Mouse (Mus musculus): ENCODE data around the gene Ccdc124. TPM values are rescaled to one million over a fixed set of nuclear protein-coding genes. Genes with fewer than 3 reads are reported as not detected.

Ccdc124 gene
- polyA plus RNA-seq, 1 experiment from 2014 or later: 124 TPM

- 0 out of 2 replicates have a peak, but pooled peaks cover 1% of the 10 kb centered on the region for H3K27me3 ChIP-seq
- WGBS: 52% methylated on average over 6 of the region's 6 CpGs
- no peaks in the 10 kb centered on the region for H3K9me3 ChIP-seq
- no peak overlapping the region for H3K27ac ChIP-seq
- 0 out of 2 replicates have a peak, but pooled peaks cover 5% of the 10 kb centered on the region for H3K36me3 ChIP-seq
- H3K9ac ChIP-seq: no peak overlapping the region
- no peak overlapping the region for H3K4me3 ChIP-seq
- H3K4me1 ChIP-seq: peaks cover 6% of the 10 kb centered on the region
- no peak for ATAC-seq (ENCODE audit: insufficient number of reproducible peaks, insufficient read depth, low FRiP score, low TSS enrichment, low read depth)
- H3K4me2 ChIP-seq: no peak overlapping the region
Observed at GRCm38 (mm10) chr8:70851837-70852236, 21.9 kb downstream of the Ccdc124 start.

- 0 out of 2 replicates have a peak, but pooled peaks cover 3% of the 10 kb centered on the region for H3K27me3 ChIP-seq
- H3K9ac ChIP-seq: no peak overlapping the region
- no peaks in the 10 kb centered on the region; the same call in 1 of the 2 replicates for H3K4me1 ChIP-seq
- ATAC-seq (ENCODE audit: insufficient number of reproducible peaks, insufficient read depth, low FRiP score, low TSS enrichment, low read depth): no peak
- no peak overlapping the region for H3K4me2 ChIP-seq
- H3K4me3 ChIP-seq: no peak overlapping the region
- H3K36me3 ChIP-seq: 0 out of 2 replicates have a peak, but pooled peaks cover 5% of the 10 kb centered on the region
- WGBS: 85% methylated on average over 4 of the region's 4 CpGs
- no peaks in the 10 kb centered on the region for H3K9me3 ChIP-seq
- H3K27ac ChIP-seq: no peak overlapping the region
Observed at GRCm38 (mm10) chr8:70850947-70851346, 22.8 kb downstream of the Ccdc124 start.

GRCm38 (mm10) chr8:70850132-70850845 lies 23.4 kb downstream of the Ccdc124 start:
- Histone ChIP-seq H3K36me3 (0 out of 2 replicates have a peak, but pooled peaks cover 5% of the 10 kb centered on the region), H3K9ac (no peak overlapping the region), H3K27ac (no peak overlapping the region), H3K4me3 (no peak overlapping the region), H3K4me2 (no peak overlapping the region), H3K9me3 (no peaks in the 10 kb centered on the region), H3K27me3 (0 out of 2 replicates have a peak, but pooled peaks cover 3% of the 10 kb centered on the region), H3K4me1 (no peaks in the 10 kb centered on the region; the same call in 1 of the 2 replicates)
- WGBS: 74% methylated on average over 7 of the region's 7 CpGs
- ATAC-seq (ENCODE audit: insufficient number of reproducible peaks, insufficient read depth, low FRiP score, low TSS enrichment, low read depth): no peak

GRCm38 (mm10) chr8:70849333-70849990 lies 24.3 kb downstream of the Ccdc124 start:
- no peaks in the 10 kb centered on the region for H3K9me3 ChIP-seq
- no peaks in the 10 kb centered on the region; the same call in none of the 2 replicates for H3K4me1 ChIP-seq
- H3K4me3 ChIP-seq: no peak overlapping the region
- 76% methylated on average over 3 of the region's 3 CpGs for WGBS
- H3K4me2 ChIP-seq: no peak overlapping the region
- 0 out of 2 replicates have a peak, but pooled peaks cover 3% of the 10 kb centered on the region for H3K27me3 ChIP-seq
- no peak overlapping the region for H3K9ac ChIP-seq
- ATAC-seq (ENCODE audit: insufficient number of reproducible peaks, insufficient read depth, low FRiP score, low TSS enrichment, low read depth): no peak
- no peaks in the 10 kb centered on the region for H3K36me3 ChIP-seq
- H3K27ac ChIP-seq: no peak overlapping the region

GRCm38 (mm10) chr8:70846371-70847154 lies 27.2 kb downstream of the Ccdc124 start:
- WGBS: 56% methylated on average over 15 of the region's 15 CpGs
- Histone ChIP-seq H3K9me3 (no peaks in the 10 kb centered on the region), H3K4me2 (no peak overlapping the region), H3K9ac (0 out of 2 replicates have a peak overlapping the region, but pooled peaks have one; percentile 21), H3K27ac (no peak overlapping the region), H3K27me3 (0 out of 2 replicates have a peak, but pooled peaks cover 3% of the 10 kb centered on the region), H3K4me3 (no peak overlapping the region), H3K36me3 (no peaks in the 10 kb centered on the region), H3K4me1 (no peaks in the 10 kb centered on the region; the same call in 1 of the 2 replicates)
- no peak for ATAC-seq (ENCODE audit: insufficient number of reproducible peaks, insufficient read depth, low FRiP score, low TSS enrichment, low read depth)

GRCm38 (mm10) chr8:70845108-70845507 lies 28.6 kb downstream of the Ccdc124 start:
- H3K9ac ChIP-seq: peak overlapping the region; percentile 54
- H3K36me3 ChIP-seq: no peaks in the 10 kb centered on the region
- peaks cover 7% of the 10 kb centered on the region; the same call in 1 of the 2 replicates for H3K4me1 ChIP-seq
- H3K27me3 ChIP-seq: 0 out of 2 replicates have a peak, but pooled peaks cover 3% of the 10 kb centered on the region
- no peak for ATAC-seq (ENCODE audit: insufficient number of reproducible peaks, insufficient read depth, low FRiP score, low TSS enrichment, low read depth)
- H3K4me3 ChIP-seq: no peak overlapping the region
- no peak overlapping the region for H3K27ac ChIP-seq
- H3K4me2 ChIP-seq: no peak overlapping the region
- 46% methylated on average over 5 of the region's 5 CpGs for WGBS
- no peaks in the 10 kb centered on the region for H3K9me3 ChIP-seq

DNA sequence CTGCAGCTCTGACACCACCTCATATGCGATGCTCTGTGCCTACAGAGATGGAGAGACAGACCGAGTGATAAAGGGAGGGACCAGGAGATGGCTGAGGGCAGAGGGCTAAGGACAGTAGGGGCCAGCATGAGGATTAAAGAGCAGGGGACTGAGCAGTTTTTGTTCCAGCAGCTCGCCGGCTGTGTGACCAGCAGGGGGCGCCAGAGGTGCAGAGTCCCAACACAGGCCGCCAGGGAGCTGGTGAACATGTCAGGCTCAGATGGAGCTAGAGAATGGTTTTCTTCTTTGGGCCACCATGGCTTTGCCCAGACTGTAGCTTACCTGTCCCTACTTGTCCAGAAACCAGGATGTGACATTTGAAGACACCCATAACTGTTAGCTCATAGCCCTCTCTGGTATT lies 29.2 kb downstream of the Ccdc124 start:
- Histone ChIP-seq H3K9me3 (no peaks in the 10 kb centered on the region), H3K9ac (0 out of 2 replicates have a peak overlapping the region, but pooled peaks have one; percentile 33), H3K4me2 (no peak overlapping the region), H3K4me1 (peaks cover 9% of the 10 kb centered on the region; the same call in 1 of the 2 replicates), H3K27ac (no peak overlapping the region), H3K4me3 (no peak overlapping the region), H3K27me3 (0 out of 2 replicates have a peak, but pooled peaks cover 3% of the 10 kb centered on the region), H3K36me3 (no peaks in the 10 kb centered on the region)
- 1% methylated on average over 6 of the region's 6 CpGs for WGBS
- ATAC-seq (ENCODE audit: insufficient number of reproducible peaks, insufficient read depth, low FRiP score, low TSS enrichment, low read depth): no peak

DNA sequence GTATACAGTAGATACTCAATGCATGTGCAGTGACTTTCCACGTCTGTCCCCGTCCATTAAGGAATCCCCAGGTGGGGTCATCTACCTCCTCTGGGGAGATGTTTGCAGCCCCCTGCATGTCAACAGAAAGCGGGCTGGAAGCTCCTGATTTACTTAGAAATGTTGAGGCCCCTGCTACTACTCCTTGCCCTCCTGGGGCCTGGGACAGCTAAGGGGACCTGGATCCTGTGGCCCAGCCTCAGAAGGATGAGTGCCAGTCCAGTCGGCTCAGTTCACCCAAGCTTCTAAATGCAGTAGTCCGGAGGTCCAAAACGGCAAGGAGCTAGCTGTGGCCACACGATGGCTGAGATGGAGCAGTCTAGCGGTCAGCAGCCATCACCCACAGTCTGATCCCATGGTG lies 29.8 kb downstream of the Ccdc124 start:
- Histone ChIP-seq H3K36me3 (no peaks in the 10 kb centered on the region), H3K4me2 (no peak overlapping the region), H3K27me3 (0 out of 2 replicates have a peak, but pooled peaks cover 3% of the 10 kb centered on the region), H3K9ac (no peak overlapping the region), H3K4me3 (no peak overlapping the region), H3K27ac (no peak overlapping the region), H3K9me3 (no peaks in the 10 kb centered on the region), H3K4me1 (peaks cover 9% of the 10 kb centered on the region; the same call in 1 of the 2 replicates)
- no peak for ATAC-seq (ENCODE audit: insufficient number of reproducible peaks, insufficient read depth, low FRiP score, low TSS enrichment, low read depth)
- 86% methylated on average over 8 of the region's 8 CpGs for WGBS

- WGBS: 79% methylated on average over 5 of the region's 5 CpGs
- no peak overlapping the region for H3K4me2 ChIP-seq
- ATAC-seq (ENCODE audit: insufficient number of reproducible peaks, insufficient read depth, low FRiP score, low TSS enrichment, low read depth): no peak
Observed at GRCm38 (mm10) chr8:70843214-70843773, 30.4 kb downstream of the Ccdc124 start.

GRCm38 (mm10) chr8:70842484-70842883 lies 31.3 kb downstream of the Ccdc124 start:
- H3K27ac ChIP-seq: no peak overlapping the region
- 0 out of 2 replicates have a peak, but pooled peaks cover 3% of the 10 kb centered on the region for H3K27me3 ChIP-seq
- ATAC-seq (ENCODE audit: insufficient number of reproducible peaks, insufficient read depth, low FRiP score, low TSS enrichment, low read depth): no peak
- no peak overlapping the region for H3K9ac ChIP-seq
- no peak overlapping the region for H3K4me2 ChIP-seq
- no peak overlapping the region for H3K4me3 ChIP-seq
- peaks cover 15% of the 10 kb centered on the region for H3K4me1 ChIP-seq
- no peaks in the 10 kb centered on the region for H3K36me3 ChIP-seq
- H3K9me3 ChIP-seq: no peaks in the 10 kb centered on the region
- 70% methylated on average over 25 of the region's 25 CpGs for WGBS

More at GRCm38 (mm10) chr8:70843214-70843773, 30.4 kb downstream of the Ccdc124 start:
- Histone ChIP-seq H3K4me3 (no peak overlapping the region), H3K9me3 (no peaks in the 10 kb centered on the region), H3K4me1 (peaks cover 14% of the 10 kb centered on the region), H3K27me3 (0 out of 2 replicates have a peak, but pooled peaks cover 3% of the 10 kb centered on the region), H3K27ac (no peak overlapping the region), H3K9ac (no peak overlapping the region), H3K36me3 (no peaks in the 10 kb centered on the region)

Data from embryonic facial prominence, embryonic 13.5 days (tissue).